Comparison of ENCODE assay signal across 18 mouse cellular contexts in genomic region chr16:22395093-22395844, GRCm38 (mm10). TPM values are rescaled to one million over a fixed set of nuclear protein-coding genes. Genes with fewer than 3 reads are reported as not detected.
DNase-seq lines count a peak whose midpoint lies in the region; ATAC-seq lines count a peak whose summit lies in the region.
"Had no signal": no experiment of that assay in that cellular context is flagged by ENCODE, and none has a peak within 500 bp of the region (broad histone marks: within the 10 kb centered on the region; RNA-seq: fewer than 3 reads in every experiment).

No protein-coding gene starts in this region.

- no peak overlapping the region for H3K9ac ChIP-seq in heart, embryonic 16.5 days (ENCODE audit: low read length)
- H3K9ac ChIP-seq in heart, embryonic 12.5 days, result no peak overlapping the region
- no peak overlapping the region for H3K9ac ChIP-seq in intestine, embryonic 16.5 days (ENCODE audit: low read depth, low read length)
- H3K9ac ChIP-seq: embryonic facial prominence, embryonic 15.5 days; liver, embryonic 13.5 days had no signal

- no peaks in the 10 kb centered on the region for H3K4me1 ChIP-seq in heart, embryonic 16.5 days (ENCODE audit: control insufficient read depth, insufficient read depth, low read length)
- no peaks in the 10 kb centered on the region for H3K4me1 ChIP-seq in heart, embryonic 12.5 days (replicated peaks)
- peaks cover 4% of the 10 kb centered on the region; the same call in 1 of the 2 replicates for H3K4me1 ChIP-seq in intestine, embryonic 16.5 days (ENCODE audit: control insufficient read depth, insufficient read depth, low read length)
- H3K4me1 ChIP-seq: embryonic facial prominence, embryonic 15.5 days; liver, embryonic 13.5 days had no signal

- H3K9me3 ChIP-seq in heart, embryonic 16.5 days (replicated peaks; ENCODE audit: control insufficient read depth, low read length), result no peaks in the 10 kb centered on the region
- H3K9me3 ChIP-seq in heart, embryonic 12.5 days (replicated peaks), result no peaks in the 10 kb centered on the region
- H3K9me3 ChIP-seq in intestine, embryonic 16.5 days (ENCODE audit: control insufficient read depth, low read length), result no peaks in the 10 kb centered on the region
- H3K9me3 ChIP-seq: embryonic facial prominence, embryonic 15.5 days; liver, embryonic 13.5 days had no signal

- WGBS in heart, embryonic 16.5 days, result 75% methylated on average over 15 of the region's 15 CpGs
- 72% methylated on average over 15 of the region's 15 CpGs for WGBS in heart, embryonic 12.5 days
- 58% methylated on average over 15 of the region's 15 CpGs for WGBS in intestine, embryonic 16.5 days

- 0 out of 2 replicates have a peak, but pooled peaks have one; percentile 37 for ATAC-seq in heart, embryonic 16.5 days (replicated peaks; ENCODE audit: extremely low read depth, insufficient read depth, low FRiP score)
- no peak for ATAC-seq in heart, embryonic 12.5 days (ENCODE audit: insufficient number of reproducible peaks, low FRiP score)
- peak; percentile 84 for ATAC-seq in intestine, embryonic 16.5 days
- ATAC-seq in erythroblast, adult 5-6 weeks (replicated peaks; ENCODE audit: low FRiP score, poor library complexity, severe bottlenecking), result no peak

- H3K4me3 ChIP-seq in heart, embryonic 16.5 days (ENCODE audit: low read length), result no peak overlapping the region
- H3K4me3 ChIP-seq in heart, embryonic 12.5 days, result no peak overlapping the region
- H3K4me3 ChIP-seq in intestine, embryonic 16.5 days (ENCODE audit: low read length), result no peak overlapping the region
- H3K4me3 ChIP-seq: embryonic facial prominence, embryonic 15.5 days; liver, embryonic 13.5 days; myocyte had no signal

- peak; percentile 89 for DNase-seq in ES-CJ7 (ENCODE audit: low read depth, low spot score)
- DNase-seq in kidney, postnatal 14 days, result peak; percentile 17
- no peak for DNase-seq in cerebellum, adult 11 months
- no peak for DNase-seq in adrenal gland, adult 8-10 months
- DNase-seq: adrenal gland, postnatal 10 days; B cell, adult 2 months; cerebellum, adult 8-10 months; heart, postnatal 4 days; left cerebral cortex, postnatal 4 days; liver, embryonic 13.5 days had no signal

- H3K27me3 ChIP-seq in heart, embryonic 16.5 days (ENCODE audit: control insufficient read depth, insufficient read depth, low read length), result no peaks in the 10 kb centered on the region
- no peaks in the 10 kb centered on the region for H3K27me3 ChIP-seq in heart, embryonic 12.5 days (replicated peaks)
- H3K27me3 ChIP-seq in intestine, embryonic 16.5 days (replicated peaks; ENCODE audit: control insufficient read depth, insufficient read depth, low read length), result no peaks in the 10 kb centered on the region
- H3K27me3 ChIP-seq: embryonic facial prominence, embryonic 15.5 days; liver, embryonic 13.5 days had no signal

- peaks cover 5% of the 10 kb centered on the region for H3K36me3 ChIP-seq in heart, embryonic 16.5 days (ENCODE audit: control insufficient read depth, insufficient read depth)
- H3K36me3 ChIP-seq in heart, embryonic 12.5 days, result peaks cover 54% of the 10 kb centered on the region
- H3K36me3 ChIP-seq in intestine, embryonic 16.5 days (ENCODE audit: control insufficient read depth, insufficient read depth, low read length), result no peaks in the 10 kb centered on the region

- no peak overlapping the region for H3K27ac ChIP-seq in heart, embryonic 16.5 days (ENCODE audit: low read length)
- H3K27ac ChIP-seq in heart, embryonic 12.5 days (ENCODE audit: poor library complexity, severe bottlenecking), result no peak overlapping the region
- H3K27ac ChIP-seq in intestine, embryonic 16.5 days (ENCODE audit: low read length), result no peak overlapping the region
- H3K27ac ChIP-seq: embryonic facial prominence, embryonic 15.5 days; liver, embryonic 13.5 days had no signal

- no peak overlapping the region for H3K4me2 ChIP-seq in heart, embryonic 16.5 days (ENCODE audit: low read depth, low read length)
- H3K4me2 ChIP-seq in heart, embryonic 12.5 days, result no peak overlapping the region
- H3K4me2 ChIP-seq in intestine, embryonic 16.5 days (ENCODE audit: low read depth, low read length), result no peak overlapping the region
- H3K4me2 ChIP-seq: embryonic facial prominence, embryonic 15.5 days; heart, embryonic 11.5 days; liver, embryonic 13.5 days; midbrain, embryonic 11.5 days had no signal

RNA-seq across cellular contexts. Expression of gene Etv5, which starts 44.2 kb away (rescaled TPM):
- polyA plus RNA-seq in heart, embryonic 16.5 days (2015; fragmentation: Nextera tagmentation; extraction: Ambion mirVana), result 19.7 and 28.6 TPM in 2 replicates
- polyA plus RNA-seq in heart, embryonic 12.5 days (2016; fragmentation: Nextera tagmentation; extraction: Ambion mirVana), result 23.8 and 29.6 TPM in 2 replicates
- polyA plus RNA-seq in intestine, embryonic 16.5 days (2015; fragmentation: Nextera tagmentation; extraction: Ambion mirVana), result 10.3 and 11.1 TPM in 2 replicates
- total RNA-seq in erythroblast, adult 5-6 weeks (2015; ENCODE audit: low replicate concordance), result 0.42 TPM in 1 of 2 replicates, not detected in the other
- 0.77 and 3.1 TPM in 2 replicates for total RNA-seq in erythroblast, adult 5-6 weeks (2017; ENCODE audit: low replicate concordance)
- total RNA-seq in adrenal gland, adult 8-10 months (2022), result 10 to 100 TPM; 26.9 to 38.9 (median 29.8) TPM

Comparison
In these comparisons a context has a peak if more than half of its experiments do, and no peak if none do; other contexts are left out.
1. ATAC-seq: peak in heart, embryonic 16.5 days (single experiment) and intestine, embryonic 16.5 days (single experiment); none in heart, embryonic 12.5 days (single experiment) and erythroblast, adult 5-6 weeks (single experiment).
2. DNase-seq: peak in ES-CJ7 (single experiment) and kidney, postnatal 14 days (single experiment); none in cerebellum, adult 11 months (single experiment) and adrenal gland, adult 8-10 months (single experiment).